Mouse (Mus musculus): ENCODE results near the gene Cit. TPM values are rescaled to one million over a fixed set of nuclear protein-coding genes. Genes with fewer than 3 reads are reported as not detected.

The Cit gene
- total RNA-seq, 2 experiments from 2014 or later = 0.69 to 1.2 TPM

DNA sequence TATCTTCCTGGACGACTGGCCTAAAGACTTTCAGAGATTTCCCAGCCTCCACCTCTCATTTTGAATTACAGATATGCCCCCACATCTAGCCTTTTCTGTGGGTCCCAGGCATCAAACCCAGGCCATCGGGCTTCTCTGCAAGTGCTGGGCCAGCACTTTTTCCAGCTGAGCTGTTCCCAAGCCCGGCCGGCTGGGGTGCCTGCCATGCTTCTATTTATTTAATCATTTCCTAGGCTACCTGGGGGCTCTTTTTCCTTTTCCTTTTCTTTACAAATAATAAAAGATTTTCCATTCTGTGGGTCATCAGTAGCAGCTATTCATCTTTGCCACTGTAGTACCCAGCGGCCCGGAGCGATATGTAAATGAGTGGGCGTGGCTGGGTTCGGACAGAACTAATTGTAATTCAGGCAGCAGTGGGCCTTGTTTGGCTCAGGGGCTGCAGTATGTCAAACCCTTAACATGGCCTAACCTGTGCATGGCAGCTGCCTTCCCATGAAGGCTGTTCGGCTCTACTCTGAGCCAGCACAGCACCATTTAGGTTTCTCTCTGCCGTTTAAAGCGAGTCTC is 4.3 kb downstream of the Cit start:
- no peak for DNase-seq
- intact Hi-C loops (cut with DNase I) = loop anchor here (10.0 kb wide), 1 partner anchor 155 kb away; no protein-coding TSS in a partner anchor

- no peak for DNase-seq
- intact Hi-C loops (cut with DNase I) = no loop called here
Observed at GRCm38 (mm10) chr5:115850250-115851028, 5.4 kb downstream of the Cit start.

DNA sequence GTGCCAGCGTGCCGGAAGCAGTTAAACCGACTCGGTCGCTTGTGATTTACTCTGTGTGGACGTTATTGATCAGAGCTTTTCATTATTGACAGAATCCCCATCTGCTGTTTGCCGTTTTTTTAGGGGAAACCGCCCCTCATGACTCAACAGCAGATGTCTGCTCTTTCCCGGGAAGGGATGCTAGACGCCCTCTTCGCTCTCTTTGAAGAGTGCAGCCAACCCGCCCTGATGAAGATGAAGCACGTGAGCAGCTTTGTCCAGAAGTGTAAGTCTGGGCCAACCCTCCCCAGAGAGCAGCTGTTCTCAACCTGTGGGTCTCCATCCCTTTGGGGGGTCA is 5.9 kb downstream of the Cit start:
- DNase-seq = no peak
- intact Hi-C loops (cut with DNase I) = no loop called here

DNA sequence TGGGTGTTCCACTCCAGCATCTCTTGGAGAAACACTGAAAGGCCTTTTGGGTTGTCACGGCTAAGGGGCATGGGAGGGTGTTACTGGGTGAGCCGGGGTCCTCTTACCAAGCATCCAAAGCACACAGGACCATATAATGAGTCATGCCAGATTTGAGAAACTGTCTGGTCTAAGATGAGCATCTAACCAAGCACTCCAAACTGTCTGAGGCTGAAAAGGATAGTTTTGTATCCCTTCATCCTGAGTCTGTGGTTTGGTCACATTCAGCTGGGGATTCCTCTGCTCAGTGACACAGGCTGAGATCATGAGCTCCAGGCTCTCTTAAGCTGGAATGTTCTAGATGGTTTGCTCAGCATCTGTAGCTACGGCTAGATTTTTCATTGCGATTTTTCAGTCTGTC is 7.4 kb downstream of the Cit start:
- DNase-seq = no peak
- intact Hi-C loops (cut with DNase I) = no loop called here

GRCm38 (mm10) chr5:115853691-115854090 is 8.6 kb downstream of the Cit start:
- no peak for DNase-seq
- intact Hi-C loops (cut with DNase I) = no loop called here

DNA sequence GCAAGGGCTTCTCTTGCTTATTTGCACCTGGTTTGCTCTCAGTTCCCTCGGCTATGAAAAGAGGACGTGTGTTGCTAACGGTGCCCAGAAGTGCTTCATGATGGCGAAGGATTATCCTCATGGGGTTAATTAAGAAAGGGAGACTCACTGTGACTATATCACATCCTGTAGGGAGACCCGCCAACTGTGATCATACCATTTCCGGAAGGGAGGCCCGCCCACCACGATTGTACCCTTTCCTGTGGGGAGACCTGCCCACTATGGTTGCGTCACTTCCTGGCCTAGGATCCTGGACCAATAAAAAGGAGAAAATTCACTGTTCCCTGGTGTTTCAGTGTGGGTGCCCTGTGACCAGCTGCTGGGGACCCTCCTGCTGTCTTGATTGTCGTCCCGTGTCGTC is 9.3 kb downstream of the Cit start:
- DNase-seq = no peak

DNA sequence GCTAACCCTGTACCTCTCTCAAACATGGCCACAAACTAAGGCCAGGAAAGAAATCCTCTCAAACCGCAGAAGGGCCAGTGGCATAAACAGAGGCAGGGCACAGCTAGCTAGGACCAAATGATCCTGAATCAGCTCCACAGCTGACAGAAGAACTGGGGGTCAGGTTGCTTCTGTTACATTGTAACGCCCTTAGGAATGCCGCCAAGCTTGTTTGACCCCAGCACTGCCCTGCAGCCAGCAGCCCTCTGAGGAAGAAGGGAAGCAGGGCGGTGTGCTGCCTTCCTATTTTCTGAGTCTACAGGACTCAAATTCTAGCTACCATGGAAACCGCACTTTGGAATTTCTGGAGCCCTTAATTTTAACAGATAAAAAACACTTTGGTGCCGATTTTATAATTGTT is 13.6 kb downstream of the Cit start:
- no peak for DNase-seq
- intact Hi-C loops (cut with DNase I) = no loop called here

More for the DNA sequence above, 9.3 kb downstream of the Cit start:
- intact Hi-C loops (cut with DNase I) = no loop called here

GRCm38 (mm10) chr5:115859461-115859860 is 14.4 kb downstream of the Cit start:
- DNase-seq = no peak
- intact Hi-C loops (cut with DNase I) = no loop called here

DNA sequence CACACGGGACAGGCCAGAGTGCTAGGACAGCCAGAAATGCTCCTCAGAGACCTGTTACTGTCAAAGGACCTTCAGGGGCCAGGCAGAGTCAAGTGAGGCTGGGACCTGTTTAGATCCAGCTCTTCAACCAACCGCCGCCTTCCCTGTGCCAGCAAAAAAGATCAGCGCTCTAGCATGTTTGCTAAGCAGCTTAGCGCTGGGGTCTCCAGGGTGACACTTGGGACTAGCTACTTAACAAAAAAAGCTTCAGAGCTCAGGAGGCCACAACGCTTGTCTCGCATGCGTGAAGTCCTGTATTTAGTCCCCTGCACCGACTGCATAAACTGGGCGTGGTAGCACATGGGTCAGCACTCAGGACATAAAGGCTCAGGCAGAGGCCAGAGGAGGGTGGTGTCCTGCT is 16.9 kb downstream of the Cit start:
- no peak for DNase-seq
- intact Hi-C loops (cut with DNase I) = no loop called here

DNA sequence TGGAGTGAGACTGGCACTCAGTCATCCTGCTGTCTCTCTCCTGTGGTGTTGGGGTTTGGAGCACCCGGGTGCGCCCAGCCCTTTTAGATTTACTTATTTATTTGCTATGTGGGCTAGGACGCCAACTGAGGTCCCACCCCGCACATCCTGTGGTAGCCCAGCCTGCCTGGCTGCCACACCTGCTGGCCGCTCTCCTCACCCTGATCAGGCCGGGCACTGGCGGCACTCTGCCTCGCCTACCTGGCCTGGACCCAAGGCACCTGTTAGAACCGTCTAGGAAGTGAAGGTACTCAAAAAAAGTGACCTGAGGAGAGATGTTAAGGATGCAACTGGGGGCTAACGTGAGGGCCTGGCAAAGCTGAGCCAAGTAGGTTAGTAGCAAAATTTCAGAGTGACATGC is 17.4 kb downstream of the Cit start:
- DNase-seq = no peak
- intact Hi-C loops (cut with DNase I) = no loop called here

DNA sequence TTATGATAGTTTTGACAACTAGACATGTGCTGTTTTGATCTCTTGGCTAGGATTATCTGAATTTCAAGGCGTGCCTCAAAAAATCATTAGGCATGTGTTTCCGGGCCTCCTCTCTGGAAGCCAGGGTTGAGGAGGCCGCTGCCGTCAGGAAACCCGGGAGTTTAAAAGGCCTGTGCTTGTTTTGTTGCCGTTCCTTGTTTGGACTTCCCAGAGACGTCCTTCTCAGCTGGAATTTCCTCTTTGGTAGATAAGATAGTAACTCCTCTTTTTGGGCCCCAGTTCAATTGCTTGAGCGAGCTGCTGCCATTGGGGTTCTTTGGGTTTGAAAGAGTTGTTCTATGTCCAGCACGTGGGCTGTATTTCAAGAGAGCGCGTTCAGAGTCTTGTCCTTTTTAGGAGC is 21.2 kb downstream of the Cit start:
- DNase-seq = no peak
- intact Hi-C loops (cut with DNase I) = no loop called here

DNA sequence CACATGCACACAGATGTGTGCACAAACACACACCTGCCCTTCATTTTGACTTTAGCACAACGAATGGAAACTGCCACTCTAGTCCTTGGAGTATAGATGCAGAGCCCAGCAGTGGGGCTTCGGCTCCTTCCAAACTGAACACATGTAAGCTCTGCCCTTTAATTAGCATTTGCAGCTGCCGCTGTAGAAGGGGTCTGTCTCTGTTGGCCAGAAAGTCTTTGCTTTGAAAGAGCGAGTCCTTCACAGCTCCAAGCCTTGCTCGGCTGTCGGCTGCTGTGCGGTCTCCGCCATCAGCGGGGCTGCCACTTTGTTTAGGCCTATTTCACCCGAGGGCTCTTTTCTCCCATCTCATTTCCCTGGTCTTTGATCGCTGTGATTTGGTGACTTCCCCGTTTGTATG is 23.5 kb downstream of the Cit start:
- DNase-seq = no peak
- intact Hi-C loops (cut with DNase I) = no loop called here

DNA sequence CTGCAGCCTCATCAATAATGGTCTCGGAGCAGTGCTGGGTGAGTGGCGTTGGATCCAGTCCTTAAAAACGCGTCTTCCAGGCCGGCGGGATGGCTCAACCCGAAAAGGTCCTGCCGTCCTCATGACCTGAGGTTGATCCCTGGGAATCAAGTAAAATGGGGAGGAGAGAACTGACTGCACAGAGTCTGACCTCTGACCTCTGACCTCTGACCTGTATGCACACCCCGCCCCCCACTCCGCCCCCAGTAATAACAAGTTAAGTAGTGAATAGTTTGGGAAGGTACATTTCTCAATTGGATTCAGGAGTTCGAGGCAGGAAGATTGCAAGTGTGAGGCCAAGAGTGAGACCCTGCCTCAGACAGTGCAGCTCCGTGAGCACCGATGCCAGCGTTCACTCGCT is 24.1 kb downstream of the Cit start:
- no peak for DNase-seq
- intact Hi-C loops (cut with DNase I) = no loop called here

DNA sequence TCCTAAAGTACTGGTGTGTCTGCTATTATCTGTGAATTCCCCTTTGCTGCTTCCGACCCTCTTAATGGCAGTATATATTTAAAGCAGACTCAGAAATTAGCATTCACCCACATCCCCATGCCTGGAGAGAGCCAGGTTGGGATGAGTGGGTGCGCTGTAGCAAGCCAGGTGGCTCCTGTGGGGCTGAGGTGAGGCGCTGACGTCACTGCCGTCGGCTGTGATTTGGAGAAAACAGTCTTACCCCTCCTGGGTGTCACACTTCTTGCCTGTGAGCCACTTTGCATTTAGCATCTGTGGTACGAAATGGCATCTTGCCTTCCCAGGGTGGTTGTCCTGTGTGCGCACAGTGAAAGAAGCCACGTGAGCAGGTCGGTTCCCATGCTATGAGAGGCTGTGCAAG is 26.1 kb downstream of the Cit start:
- DNase-seq = no peak
- intact Hi-C loops (cut with DNase I) = no loop called here

- DNase-seq = no peak
- intact Hi-C loops (cut with DNase I) = no loop called here
Observed at GRCm38 (mm10) chr5:115872106-115872505, 27.0 kb downstream of the Cit start.

GRCm38 (mm10) chr5:115872956-115873355 is 27.9 kb downstream of the Cit start:
- intact Hi-C loops (cut with DNase I) = no loop called here
- DNase-seq = no peak

GRCm38 (mm10) chr5:115877425-115877824 is 32.3 kb downstream of the Cit start:
- intact Hi-C loops (cut with DNase I) = no loop called here
- no peak for DNase-seq

DNA sequence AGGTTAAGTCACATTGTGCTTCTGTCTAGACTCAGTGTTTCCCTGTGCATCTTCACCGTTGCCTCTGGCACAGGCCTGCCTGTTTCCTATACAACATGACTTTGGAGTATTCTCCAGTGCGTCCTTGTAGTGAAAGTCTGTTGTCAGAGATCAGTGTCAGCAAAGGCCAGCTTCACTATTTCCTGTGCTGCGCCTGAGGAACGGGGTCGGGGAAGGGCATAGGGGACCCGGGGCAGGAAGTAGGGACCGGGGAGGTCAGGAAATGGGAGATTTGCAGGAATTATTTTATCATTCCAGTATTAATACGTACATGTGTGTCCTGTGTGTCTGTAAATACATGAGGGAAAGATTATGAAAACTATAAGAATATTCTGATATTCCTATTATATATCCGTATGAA is 37.1 kb downstream of the Cit start:
- intact Hi-C loops (cut with DNase I) = no loop called here
- no peak for DNase-seq

- intact Hi-C loops (cut with DNase I) = no loop called here
- no peak for DNase-seq
Observed at GRCm38 (mm10) chr5:115884429-115884828, 39.4 kb downstream of the Cit start.

- no peak for DNase-seq
Observed at GRCm38 (mm10) chr5:115893772-115894171, 48.7 kb downstream of the Cit start.

GRCm38 (mm10) chr5:115897036-115897435 is 52.0 kb downstream of the Cit start:
- intact Hi-C loops (cut with DNase I) = no loop called here

More at GRCm38 (mm10) chr5:115893772-115894171, 48.7 kb downstream of the Cit start:
- intact Hi-C loops (cut with DNase I) = loop anchor here (5.0 kb wide), 1 partner anchor 39 kb away; no protein-coding TSS in a partner anchor

More at GRCm38 (mm10) chr5:115897036-115897435, 52.0 kb downstream of the Cit start:
- no peak for DNase-seq

Data from gastrocnemius, postnatal 36 days (tissue).